Mouse (Mus musculus): ENCODE results near the gene Rpf2.

DNA sequence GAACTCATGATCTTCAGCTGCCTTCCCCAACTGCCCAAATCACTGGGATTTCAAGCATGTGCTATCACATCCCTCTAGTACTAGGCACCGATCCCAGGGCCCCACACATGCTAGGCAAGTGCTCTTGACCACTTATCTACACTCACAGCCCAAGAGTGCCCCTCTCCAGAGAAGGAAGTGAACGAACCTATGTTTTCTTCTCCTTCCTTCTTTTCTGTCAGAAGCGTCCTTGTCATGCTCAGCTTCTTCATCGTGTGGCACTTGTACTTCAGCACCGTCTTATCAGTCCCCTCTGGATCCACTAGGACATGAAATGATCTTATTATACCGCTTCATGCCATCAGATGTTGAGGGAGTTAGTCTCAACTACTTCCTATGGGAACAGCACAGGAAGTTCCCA is 4.1 kb upstream of the Rpf2 start:
- TF ChIP-seq CTCF (IDR thresholded peaks at IDR 0.05; ENCODE audit: low read depth, low read length) (no peak), EP300 (IDR thresholded peaks at IDR 0.05; ENCODE audit: insufficient read depth, low read depth, low read length) (no peak)
